Mouse (Mus musculus): ENCODE results near the gene Egln3. TPM values are rescaled to one million over a fixed set of nuclear protein-coding genes. Genes with fewer than 3 reads are reported as not detected.
A peak's percentile ranks its signal among the peaks of the same experiment; 100 is the strongest.

Egln3 gene
- total and polyA plus RNA-seq, 2 experiments from 2014 or later: 12.4 to 56.8 TPM

DNA sequence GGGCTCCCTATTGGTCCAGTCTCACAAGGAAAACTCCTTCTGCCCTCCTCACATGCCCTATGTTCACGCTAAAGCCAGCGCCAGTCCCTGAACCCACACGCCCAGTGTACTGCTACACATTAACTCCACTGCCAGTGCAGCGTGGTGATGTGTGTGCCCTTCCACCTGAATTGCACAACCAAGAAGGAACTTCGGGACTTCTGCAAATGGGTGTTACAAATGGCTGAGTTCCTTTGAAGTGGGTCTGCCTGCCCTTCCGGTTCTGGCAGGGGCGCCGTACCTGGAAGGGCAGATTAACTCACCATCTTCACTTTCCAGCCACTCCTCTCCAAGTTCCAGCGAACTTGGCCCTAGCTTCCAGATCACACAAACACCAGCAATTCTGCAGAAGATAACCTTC is 12.5 kb downstream of the Egln3 start:
- Histone ChIP-seq H3K4me1 (ENCODE audit: control insufficient read depth, insufficient read depth) (peaks cover 77% of the 10 kb centered on the region), H3K4me3 (ENCODE audit: low read depth, low read length) (peak overlapping the region; percentile 39), H3K27me3 (ENCODE audit: control insufficient read depth, insufficient read depth, low read length) (no peaks in the 10 kb centered on the region), H3K27ac (ENCODE audit: low read depth) (peak overlapping the region; percentile 92), H3K36me3 (replicated peaks; ENCODE audit: control insufficient read depth, insufficient read depth, low read length) (no peaks in the 10 kb centered on the region), H3K9ac (replicated peaks; ENCODE audit: low read depth, low read length) (no peak overlapping the region), H3K9me3 (replicated peaks; ENCODE audit: control insufficient read depth, low read length) (no peaks in the 10 kb centered on the region), H3K4me2 (ENCODE audit: low read depth, low read length) (peak overlapping the region; percentile 70)
- 36% methylated on average over 9 of the region's 9 CpGs for WGBS
- no peak for DNase-seq (ENCODE audit: low spot score)
- ATAC-seq (ENCODE audit: insufficient read depth, low read depth): no peak
- no peak for TF ChIP-seq EP300 (IDR thresholded peaks at IDR 0.05; ENCODE audit: low read depth)
- no peak for TF ChIP-seq CTCF (IDR thresholded peaks at IDR 0.05; ENCODE audit: low read depth)

DNA sequence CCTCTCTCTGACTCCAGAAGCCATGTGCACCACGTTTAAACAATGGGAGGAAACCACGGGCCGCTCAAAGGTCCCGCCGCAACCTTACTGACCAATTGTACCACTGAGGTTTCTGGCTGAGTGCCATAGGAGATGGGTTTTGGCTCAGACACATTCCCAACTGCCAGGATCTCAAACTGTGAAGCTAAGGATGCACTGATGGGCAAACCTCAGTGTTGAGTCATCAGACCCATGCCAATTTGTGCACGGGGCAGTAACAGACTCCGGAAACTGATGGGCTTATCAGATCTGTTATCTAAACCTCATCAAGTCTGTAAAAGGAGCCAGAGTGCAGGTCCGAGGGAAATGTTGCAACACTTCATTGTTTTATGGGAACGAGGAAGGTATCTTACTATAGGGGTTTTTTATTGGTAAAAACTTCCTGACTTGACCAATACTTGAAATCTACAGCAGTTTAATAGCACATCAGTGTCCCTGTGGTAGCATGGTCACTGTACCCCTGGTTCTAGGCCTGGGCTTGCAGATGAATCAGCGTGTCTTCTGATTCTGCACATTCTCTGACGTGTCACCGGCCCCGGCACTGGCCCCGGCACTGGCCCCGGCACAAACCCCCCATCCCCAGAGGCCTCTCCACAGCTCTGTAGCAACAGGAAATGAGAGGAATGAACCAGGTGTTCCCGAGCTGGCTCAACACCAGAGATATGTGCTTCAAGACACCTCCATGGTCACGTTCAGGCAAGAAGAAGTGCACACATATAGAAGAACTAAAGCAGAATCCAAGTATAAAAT is 15.7 kb downstream of the Egln3 start:
- Histone ChIP-seq H3K9ac (replicated peaks; ENCODE audit: low read depth, low read length) (no peak overlapping the region), H3K9me3 (replicated peaks; ENCODE audit: control insufficient read depth, low read length) (no peaks in the 10 kb centered on the region), H3K4me1 (ENCODE audit: control insufficient read depth, insufficient read depth) (peaks cover 50% of the 10 kb centered on the region), H3K4me2 (ENCODE audit: low read depth, low read length) (peak overlapping the region; percentile 8; the same call in 1 of the 2 replicates), H3K27ac (ENCODE audit: low read depth) (peak overlapping the region; percentile 62), H3K27me3 (ENCODE audit: control insufficient read depth, insufficient read depth, low read length) (no peaks in the 10 kb centered on the region), H3K36me3 (replicated peaks; ENCODE audit: control insufficient read depth, insufficient read depth, low read length) (peaks cover 21% of the 10 kb centered on the region), H3K4me3 (ENCODE audit: low read depth, low read length) (no peak overlapping the region)
- DNase-seq (ENCODE audit: low spot score) (peak; percentile 50), ATAC-seq (ENCODE audit: insufficient read depth, low read depth) (no peak)
- 50% methylated on average over 17 of the region's 17 CpGs for WGBS
- TF ChIP-seq EP300 (IDR thresholded peaks at IDR 0.05; ENCODE audit: low read depth) (no peak), CTCF (IDR thresholded peaks at IDR 0.05; ENCODE audit: low read depth) (no peak)

DNA sequence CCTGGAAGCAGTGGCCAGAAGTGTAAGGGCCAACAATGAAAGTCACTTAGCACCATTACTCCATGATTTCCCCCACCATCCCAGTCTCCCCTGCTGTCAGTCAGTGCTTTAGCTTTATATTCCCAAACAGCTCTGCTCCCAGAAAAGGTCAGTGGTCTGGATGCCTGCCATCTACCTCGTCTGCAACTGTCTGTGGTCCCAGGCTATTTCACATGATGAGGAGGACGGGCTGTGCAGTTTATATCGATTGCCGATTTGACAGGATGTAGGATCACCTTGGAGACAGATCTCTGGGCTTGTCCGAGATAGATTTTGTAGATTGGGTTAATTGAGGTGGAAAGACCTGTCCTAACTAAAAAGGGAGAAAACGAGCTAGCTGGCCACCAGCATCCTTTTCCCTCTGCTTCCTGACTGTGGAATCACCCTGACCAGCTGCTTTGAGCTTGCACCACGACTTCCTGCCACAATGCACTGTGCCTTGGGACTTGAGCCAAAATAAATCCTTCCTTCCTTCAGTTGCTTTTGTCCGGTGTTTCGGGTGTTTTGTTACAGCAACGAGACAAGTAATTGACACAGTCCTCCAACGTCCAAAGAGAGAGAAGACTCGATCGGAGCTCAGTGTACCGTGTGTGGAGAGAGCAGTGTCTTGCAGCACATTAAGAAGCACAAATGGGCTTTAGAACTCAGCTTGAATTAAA is 16.6 kb downstream of the Egln3 start:
- TF ChIP-seq EP300 (IDR thresholded peaks at IDR 0.05; ENCODE audit: low read depth) (no peak), CTCF (IDR thresholded peaks at IDR 0.05; ENCODE audit: low read depth) (no peak)
- Histone ChIP-seq H3K27ac (ENCODE audit: low read depth) (peak overlapping the region; percentile 62), H3K9me3 (replicated peaks; ENCODE audit: control insufficient read depth, low read length) (no peaks in the 10 kb centered on the region), H3K9ac (replicated peaks; ENCODE audit: low read depth, low read length) (no peak overlapping the region), H3K4me2 (ENCODE audit: low read depth, low read length) (peak overlapping the region; percentile 0; the same call in 1 of the 2 replicates), H3K4me3 (ENCODE audit: low read depth, low read length) (no peak overlapping the region), H3K36me3 (replicated peaks; ENCODE audit: control insufficient read depth, insufficient read depth, low read length) (peaks cover 28% of the 10 kb centered on the region), H3K27me3 (ENCODE audit: control insufficient read depth, insufficient read depth, low read length) (no peaks in the 10 kb centered on the region), H3K4me1 (ENCODE audit: control insufficient read depth, insufficient read depth) (peaks cover 42% of the 10 kb centered on the region)
- no peak for ATAC-seq (ENCODE audit: insufficient read depth, low read depth)
- peak; percentile 52 for DNase-seq (ENCODE audit: low spot score)
- 40% methylated on average over 14 of the region's 14 CpGs for WGBS

DNA sequence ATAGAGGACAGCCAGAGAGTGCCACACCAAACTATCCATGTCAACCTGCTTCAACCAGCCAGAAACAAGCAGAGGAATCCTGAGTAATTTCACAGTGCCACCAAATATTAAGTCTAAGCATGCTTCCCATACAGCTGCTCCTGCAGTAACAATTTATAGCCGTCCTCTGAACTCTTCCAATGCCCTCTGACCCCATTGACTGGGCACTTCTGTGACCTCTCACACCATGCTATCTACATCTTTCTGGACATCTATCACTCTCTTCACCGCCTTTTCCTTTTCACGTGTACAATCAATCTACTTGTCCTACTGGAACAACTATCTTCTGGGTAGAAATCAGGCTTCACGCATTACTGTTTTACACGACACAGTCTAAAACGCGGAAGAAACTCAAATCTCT is 19.4 kb downstream of the Egln3 start:
- TF ChIP-seq CTCF (IDR thresholded peaks at IDR 0.05; ENCODE audit: low read depth) (no peak), EP300 (IDR thresholded peaks at IDR 0.05; ENCODE audit: low read depth) (no peak)
- no peaks in the 10 kb centered on the region for H3K9me3 ChIP-seq (replicated peaks; ENCODE audit: control insufficient read depth, low read length)
- DNase-seq (ENCODE audit: low spot score) (no peak), ATAC-seq (ENCODE audit: insufficient read depth, low read depth) (no peak)
- H3K27me3 ChIP-seq (ENCODE audit: control insufficient read depth, insufficient read depth, low read length): no peaks in the 10 kb centered on the region
- no peak overlapping the region for H3K9ac ChIP-seq (replicated peaks; ENCODE audit: low read depth, low read length)
- peaks cover 20% of the 10 kb centered on the region for H3K4me1 ChIP-seq (ENCODE audit: control insufficient read depth, insufficient read depth)
- peaks cover 56% of the 10 kb centered on the region for H3K36me3 ChIP-seq (replicated peaks; ENCODE audit: control insufficient read depth, insufficient read depth, low read length)
- no peak overlapping the region for H3K4me3 ChIP-seq (ENCODE audit: low read depth, low read length)
- WGBS: 84% methylated on average over 7 of the region's 7 CpGs
- H3K27ac ChIP-seq (ENCODE audit: low read depth): no peak overlapping the region
- H3K4me2 ChIP-seq (ENCODE audit: low read depth, low read length): no peak overlapping the region

DNA sequence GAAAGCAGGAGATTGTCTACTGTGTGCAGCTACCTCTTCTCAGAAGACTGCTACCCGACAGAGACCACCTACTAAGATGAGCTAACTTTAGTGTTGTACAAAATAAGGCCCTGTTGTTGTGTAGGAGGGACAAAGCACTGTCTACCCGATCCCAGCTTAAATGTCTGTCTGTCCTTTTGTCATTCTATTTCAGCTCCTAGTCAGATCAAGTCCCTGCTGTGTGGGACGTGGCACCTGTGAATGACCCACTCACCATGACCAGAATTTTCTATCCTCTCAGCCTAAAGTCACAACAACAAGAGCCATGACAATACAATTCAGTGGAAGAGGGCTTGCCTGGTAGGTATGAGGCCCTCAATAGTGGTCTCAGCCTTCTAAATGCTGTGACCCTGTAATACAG is 25.3 kb downstream of the Egln3 start:
- H3K9me3 ChIP-seq (replicated peaks; ENCODE audit: control insufficient read depth, low read length): no peaks in the 10 kb centered on the region
- 82% methylated on average over 3 of the region's 3 CpGs for WGBS
- no peak overlapping the region for H3K9ac ChIP-seq (replicated peaks; ENCODE audit: low read depth, low read length)
- ATAC-seq (ENCODE audit: insufficient read depth, low read depth) (no peak), DNase-seq (ENCODE audit: low spot score) (no peak)
- H3K36me3 ChIP-seq (replicated peaks; ENCODE audit: control insufficient read depth, insufficient read depth, low read length): peaks cover 58% of the 10 kb centered on the region
- H3K4me1 ChIP-seq (ENCODE audit: control insufficient read depth, insufficient read depth): no peaks in the 10 kb centered on the region
- H3K4me3 ChIP-seq (ENCODE audit: low read depth, low read length): no peak overlapping the region
- no peak overlapping the region for H3K27ac ChIP-seq (ENCODE audit: low read depth)
- H3K27me3 ChIP-seq (ENCODE audit: control insufficient read depth, insufficient read depth, low read length): no peaks in the 10 kb centered on the region
- H3K4me2 ChIP-seq (ENCODE audit: low read depth, low read length): no peak overlapping the region
- TF ChIP-seq CTCF (IDR thresholded peaks at IDR 0.05; ENCODE audit: low read depth): no peak
- no peak for TF ChIP-seq EP300 (IDR thresholded peaks at IDR 0.05; ENCODE audit: low read depth)
